Mouse (Mus musculus) CD4-positive, CD25-positive, alpha-beta regulatory T cell, adult 2 months (primary cell): ENCODE measurements at regions not wholly inside any gene's neighbourhood (a gene's known extent, or its start where the extent isn't known, plus 50 kb on each side); places are given as distances from the start of the nearest gene placed in this dataset.
A peak's percentile ranks its signal among the peaks of the same experiment; 100 is the strongest.
"Not testable (repeated sequence)": the region's sequence is repeated elsewhere in the genome, so short reads cannot be mapped to it uniquely, and the experiment has no call there.

Source experiments
- DNase-seq: peaks from one replicate; pipeline ENCODE4 v3.0.0-alpha.2; 2012; ENCODE audit warnings: low read depth, low spot score

GRCm38 (mm10) chr13:27945062-27945461 lies 71.0 kb upstream of the Prl4a1 start:
- peak; percentile 62 for DNase-seq

DNA sequence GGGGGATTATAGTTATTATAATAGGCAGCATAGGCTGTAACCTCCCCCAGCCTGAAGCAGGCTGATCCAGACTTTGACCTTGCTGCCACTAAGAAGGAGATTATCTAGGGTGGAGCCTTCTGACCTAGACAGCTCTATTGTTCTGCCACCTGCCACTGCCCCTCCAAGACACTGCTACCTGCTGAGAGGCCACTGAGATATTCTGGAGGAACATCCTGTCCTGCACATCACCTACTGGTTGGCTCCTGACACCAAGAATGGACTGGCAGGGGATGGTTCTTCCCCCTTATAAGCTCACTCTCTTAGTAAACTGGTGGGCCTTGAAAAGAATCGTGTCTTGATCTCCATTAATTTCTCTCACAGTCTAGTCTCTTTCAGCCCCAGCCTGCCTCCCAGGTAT lies 55.6 kb upstream of the Prl4a1 start:
- not testable (repeated sequence) for DNase-seq

DNA sequence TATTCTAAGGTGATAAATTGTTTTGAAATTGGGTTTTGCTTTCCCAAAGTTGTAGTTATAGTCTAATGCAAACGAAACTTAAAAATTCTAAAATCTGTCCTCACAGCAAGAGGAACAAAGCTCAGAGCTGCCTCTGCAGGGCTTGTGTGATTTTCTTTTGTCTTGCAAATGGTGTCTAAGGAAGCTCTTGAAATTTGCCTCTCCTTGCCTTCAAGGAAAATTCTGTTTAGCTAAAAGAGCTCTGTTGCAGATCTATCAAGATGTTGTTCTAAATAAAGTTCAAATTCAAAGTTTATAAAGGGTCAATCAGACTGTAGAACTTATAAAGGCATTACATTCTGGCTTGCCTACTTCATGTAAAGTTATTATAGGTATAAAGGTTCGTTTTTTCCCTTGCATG lies 53.6 kb upstream of the Prl4a1 start:
- DNase-seq = not testable (repeated sequence)

- DNase-seq = not testable (repeated sequence)
Measured at GRCm38 (mm10) chr13:27966021-27966420, 50.0 kb upstream of the Prl4a1 start.
